Mouse (Mus musculus): Measurements from ENCODE around the gene Mfap5. TPM values are rescaled to one million over a fixed set of nuclear protein-coding genes. Genes with fewer than 3 reads are reported as not detected.
"Not testable (repeated sequence)": the region's sequence is repeated elsewhere in the genome, so short reads cannot be mapped to it uniquely, and the experiment has no call there.

Gene Mfap5
- total RNA-seq, 2 experiments from 2014 or later = 0.23 TPM; not detected in 1

DNA sequence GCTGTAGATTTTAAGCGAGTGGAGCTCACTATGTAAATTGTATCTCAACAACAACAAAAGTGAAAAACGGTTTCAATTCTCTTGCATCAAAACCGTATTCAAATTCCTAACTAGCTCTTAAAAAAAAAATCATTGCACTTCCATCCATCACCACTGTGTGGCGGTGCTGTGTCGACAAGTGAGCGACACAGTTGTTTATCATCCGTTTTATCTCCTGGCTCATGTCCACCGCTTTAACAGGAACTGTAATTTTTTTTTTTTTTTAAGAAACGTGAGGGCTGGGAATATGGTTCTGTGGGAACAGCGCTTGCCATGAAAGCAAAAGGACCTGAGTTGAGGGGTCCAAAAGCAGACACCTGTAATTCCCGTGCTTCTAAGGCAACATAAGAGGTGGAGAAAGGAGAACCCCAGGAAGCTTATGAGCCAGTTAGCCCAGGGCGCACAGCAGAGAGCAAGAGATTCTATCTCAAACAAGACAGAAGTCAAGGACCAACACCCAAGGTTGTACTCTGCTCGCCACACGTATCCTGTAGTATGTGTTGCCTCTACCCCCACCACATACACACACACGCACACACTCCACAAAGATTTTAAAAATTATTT, 51.4 kb downstream of the Mfap5 start:
- peak; percentile 52 to 88 for DNase-seq (ENCODE audit: extremely low spot score in 1 of 2, low spot score in 1 of 2)

- peak; percentile 52 to 74 for DNase-seq (ENCODE audit: extremely low spot score in 1 of 2, low spot score in 1 of 2)
Observed at GRCm38 (mm10) chr6:122560427-122560826, 54.8 kb downstream of the Mfap5 start.

GRCm38 (mm10) chr6:122561005-122561404, 55.4 kb downstream of the Mfap5 start:
- no peak for DNase-seq (ENCODE audit: extremely low spot score in 1 of 2, low spot score in 1 of 2)

- DNase-seq (ENCODE audit: extremely low spot score in 1 of 2, low spot score in 1 of 2) = peak; percentile 20 to 76
Observed at GRCm38 (mm10) chr6:122562463-122562862, 56.8 kb downstream of the Mfap5 start.

GRCm38 (mm10) chr6:122565070-122565784, 59.6 kb downstream of the Mfap5 start:
- no peak for DNase-seq (ENCODE audit: extremely low spot score in 1 of 2, low spot score in 1 of 2)

DNA sequence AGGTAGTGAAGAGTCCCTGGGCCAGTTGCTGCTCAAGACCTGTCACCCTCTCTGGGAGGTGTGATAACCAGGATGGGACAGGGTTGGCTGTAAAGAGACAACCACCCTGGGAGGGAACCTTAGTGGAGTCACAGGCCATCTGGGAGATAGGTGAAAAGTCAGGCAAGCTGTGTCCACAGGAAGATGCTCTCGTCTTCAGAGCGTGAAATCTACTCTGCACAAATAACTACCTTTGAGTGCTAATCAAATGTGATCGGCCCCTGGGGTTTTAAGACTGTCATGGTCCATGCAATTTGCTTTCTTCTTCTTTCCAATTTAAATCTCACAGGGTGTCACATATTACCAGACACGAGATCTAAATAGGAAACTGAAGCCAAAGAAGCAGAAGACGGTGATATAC, 63.5 kb downstream of the Mfap5 start:
- DNase-seq (ENCODE audit: extremely low spot score in 1 of 2, low spot score in 1 of 2) = no peak

GRCm38 (mm10) chr6:122569762-122570161, 64.1 kb downstream of the Mfap5 start:
- DNase-seq (ENCODE audit: extremely low spot score in 1 of 2, low spot score in 1 of 2) = no peak

DNA sequence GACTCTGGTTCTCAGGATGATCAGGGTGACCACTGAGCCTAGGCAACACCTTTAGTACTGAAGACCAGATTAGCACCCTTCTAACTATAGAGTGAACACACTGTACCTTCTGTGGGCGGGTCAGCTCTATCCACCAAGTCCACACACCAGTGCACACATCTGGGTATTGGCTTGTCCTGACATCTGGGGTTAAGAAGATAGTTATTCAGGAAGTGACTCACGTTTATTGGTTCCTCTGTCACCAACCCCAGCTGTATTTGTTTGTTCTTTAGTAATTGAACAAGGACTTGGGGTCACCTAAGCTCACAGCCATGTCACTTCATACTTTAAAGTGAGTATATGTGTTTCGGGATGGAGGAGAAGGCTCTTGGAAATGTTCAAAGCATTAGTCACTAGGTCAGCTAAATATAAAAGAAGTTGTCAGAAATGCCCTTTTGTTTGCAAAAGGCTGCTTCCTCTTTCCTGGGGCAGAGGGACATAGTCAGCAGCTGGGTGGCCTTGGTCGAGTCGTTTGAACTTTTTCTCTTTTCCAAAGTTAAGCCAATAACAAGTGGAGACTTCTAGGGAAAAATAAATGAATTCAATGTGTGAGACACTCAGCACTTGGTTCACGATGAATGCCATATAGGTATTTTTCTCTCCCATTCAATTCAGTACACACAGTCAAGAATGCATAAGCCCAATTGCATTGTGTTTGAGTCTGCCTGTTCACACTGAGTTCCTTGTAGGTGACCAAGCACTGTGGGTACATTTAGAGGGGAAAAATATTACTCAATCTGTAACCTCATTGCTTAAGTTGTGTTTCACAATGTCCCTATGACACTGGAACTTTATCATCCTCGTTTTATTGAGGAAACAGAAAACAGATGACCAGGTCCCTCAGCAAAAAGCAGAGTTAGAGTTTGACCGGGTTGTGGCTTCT, 65.3 kb downstream of the Mfap5 start:
- no peak for DNase-seq (ENCODE audit: extremely low spot score in 1 of 2, low spot score in 1 of 2)

- no peak for DNase-seq (ENCODE audit: extremely low spot score in 1 of 2, low spot score in 1 of 2)
Observed at GRCm38 (mm10) chr6:122571617-122571959, 65.9 kb downstream of the Mfap5 start.

DNA sequence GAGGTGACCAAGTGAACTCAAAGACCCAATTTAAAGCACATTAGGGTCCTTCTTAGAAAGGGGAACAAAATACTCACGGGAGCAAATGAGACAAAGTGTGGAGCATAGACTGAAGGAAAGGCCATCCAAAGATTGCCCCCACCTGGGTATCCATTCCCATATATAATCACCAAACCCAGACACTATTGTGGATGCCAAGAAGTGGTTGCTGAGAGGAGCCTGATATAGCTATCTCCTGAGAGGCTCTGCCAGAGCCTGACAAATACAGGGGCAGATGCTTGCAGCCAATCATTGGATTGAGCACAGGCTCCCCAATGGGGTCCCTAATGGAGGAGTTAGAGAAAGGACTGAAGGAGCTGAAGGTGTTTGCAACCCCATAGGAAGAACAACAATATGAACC, 69.4 kb downstream of the Mfap5 start:
- DNase-seq (ENCODE audit: extremely low spot score in 1 of 2, low spot score in 1 of 2) = not testable (repeated sequence)

- DNase-seq (ENCODE audit: extremely low spot score in 1 of 2, low spot score in 1 of 2) = no peak
Observed at GRCm38 (mm10) chr6:122577030-122577429, 71.4 kb downstream of the Mfap5 start.

Other genes with a start within 250 kb of the Mfap5 start
- under 1 TPM; 0.42 to 0.69 TPM for gene Klrg1, start 223.0 kb upstream of the Mfap5 start, total RNA-seq (2021)
- 10 to 100 TPM; 67.1 to 73.0 TPM for gene M6pr, start 197.1 kb upstream of the Mfap5 start, total RNA-seq (2021)
- gene Phc1, start 165.3 kb upstream of the Mfap5 start, total RNA-seq (2021) = 10 to 100 TPM; 58.4 to 68.5 TPM
- 10 to 100 TPM; 81.8 to 84.1 TPM for gene Rimklb, start 7.1 kb upstream of the Mfap5 start, total RNA-seq (2021)
- gene Aicda, start 48.0 kb downstream of the Mfap5 start, total RNA-seq (2021) = not detected
- gene Apobec1, start 96.6 kb downstream of the Mfap5 start, total RNA-seq (2021) = 1 to 10 TPM; 1.7 to 2.9 TPM
- not detected for gene Gdf3, start 104.2 kb downstream of the Mfap5 start, total RNA-seq (2021)
- gene Dppa3, start 120.6 kb downstream of the Mfap5 start, total RNA-seq (2021) = not detected
- gene Nanog, start 201.6 kb downstream of the Mfap5 start, total RNA-seq (2021) = not detected

Data from layer of hippocampus, postnatal 25 days (tissue).